Mouse (Mus musculus): ENCODE data around the gene Ifnar2. TPM values are rescaled to one million over a fixed set of nuclear protein-coding genes. Genes with fewer than 3 reads are reported as not detected.

Ifnar2 gene
- 28.6 and 29.0 TPM in 2 replicates for polyA plus RNA-seq (2016; fragmentation: Nextera tagmentation; extraction: Ambion mirVana)

DNA sequence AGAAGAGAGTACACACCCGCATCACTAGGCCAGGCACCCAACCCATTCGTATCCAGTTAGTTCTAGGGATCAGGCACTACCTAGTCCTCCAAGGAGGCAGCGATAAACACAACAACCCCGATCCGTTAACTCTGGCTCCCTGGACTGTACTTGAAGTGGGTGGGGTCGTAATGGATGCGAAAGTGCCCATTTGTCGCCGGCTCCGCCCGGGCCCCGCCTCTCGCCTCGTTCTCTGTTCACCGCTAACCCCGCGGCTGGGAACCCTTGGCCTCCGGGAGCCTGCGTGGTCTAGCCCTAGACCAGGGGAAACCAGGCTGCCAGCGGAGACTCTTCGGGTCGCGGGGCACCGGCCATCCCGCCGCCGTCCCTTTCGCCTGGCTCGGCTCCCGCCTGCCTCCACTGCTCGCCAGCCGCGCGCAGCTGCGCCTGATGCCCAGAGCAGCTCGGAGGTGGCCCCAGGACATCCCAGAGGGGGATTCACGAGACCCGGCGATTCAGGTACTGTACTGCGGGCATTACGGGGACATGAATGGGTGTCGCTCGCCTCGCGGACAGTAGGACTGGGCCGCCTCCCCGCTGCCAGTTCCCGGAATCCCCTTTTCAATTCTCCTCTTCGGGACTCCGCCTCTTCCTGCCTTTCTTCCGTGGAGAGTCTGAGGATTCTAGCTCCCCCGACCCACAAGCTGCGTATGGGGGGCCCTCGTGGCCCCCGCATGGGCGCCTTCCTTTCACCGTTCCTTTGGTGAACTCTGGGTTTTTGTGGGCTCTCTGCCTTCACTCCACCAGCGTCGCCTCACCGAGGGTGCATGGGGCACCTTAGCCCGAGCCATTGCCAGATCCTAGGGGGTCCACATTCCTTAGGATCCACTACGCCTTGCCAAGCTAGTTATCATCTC is at the start of gene Ifnar2:
Gene Ifnar2, plus strand, starts transcription at position 207 of the 896 bp plus-strand sequence.
- Histone ChIP-seq H3K27ac (peak within 1 kb of the TSS; percentile 96), H3K4me3 (peak within 1 kb of the TSS; percentile 95), H3K4me1 (peaks cover 38% of the 10 kb centered on the region), H3K27me3 (ENCODE audit: poor library complexity, severe bottlenecking) (no peaks in the 10 kb centered on the region), H3K9me3 (no peaks in the 10 kb centered on the region), H3K36me3 (replicated peaks) (peaks cover 24% of the 10 kb centered on the region)
- under 1% methylated on average over 62 of the region's 62 CpGs for WGBS
- DNase-seq (ENCODE audit: extremely low spot score, low spot score), result peak; percentile 77

- Histone ChIP-seq H3K36me3 (replicated peaks) (no peaks in the 10 kb centered on the region), H3K9me3 (no peaks in the 10 kb centered on the region), H3K27me3 (ENCODE audit: poor library complexity, severe bottlenecking) (peaks cover 78% of the 10 kb centered on the region), H3K27ac (no peak overlapping the region), H3K4me1 (peaks cover 16% of the 10 kb centered on the region), H3K4me3 (no peak overlapping the region)
- 69% methylated on average over 7 of the region's 7 CpGs for WGBS
- no peak for DNase-seq (ENCODE audit: extremely low spot score, low spot score)
Observed at GRCm38 (mm10) chr16:91327605-91328004, 45.0 kb upstream of the Ifnar2 start.

DNA sequence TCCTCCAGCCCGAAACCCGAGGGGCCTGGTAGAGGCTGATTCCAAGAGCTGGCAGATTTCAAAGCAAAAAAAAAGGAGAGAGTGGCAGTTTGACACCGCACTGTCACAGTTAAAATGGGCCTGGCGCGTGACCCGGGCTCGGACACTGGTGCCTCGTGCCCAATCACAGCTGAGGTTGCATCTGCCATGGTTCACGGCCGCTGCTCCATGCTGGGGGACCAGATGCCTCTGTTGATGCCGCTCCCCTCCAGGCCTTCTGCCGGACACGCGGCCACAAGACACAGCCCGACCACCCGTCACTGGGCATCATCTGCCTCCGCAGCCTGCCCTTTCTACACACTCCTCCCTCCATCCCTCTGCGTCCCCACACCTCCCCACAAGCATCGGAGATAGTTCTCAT is 43.7 kb upstream of the Ifnar2 start:
- WGBS, result 88% methylated on average over 19 of the region's 19 CpGs
- Histone ChIP-seq H3K27ac (no peak overlapping the region), H3K27me3 (ENCODE audit: poor library complexity, severe bottlenecking) (peaks cover 75% of the 10 kb centered on the region), H3K36me3 (replicated peaks) (no peaks in the 10 kb centered on the region), H3K4me3 (no peak overlapping the region), H3K9me3 (no peaks in the 10 kb centered on the region), H3K4me1 (peaks cover 27% of the 10 kb centered on the region)
- DNase-seq (ENCODE audit: extremely low spot score, low spot score), result no peak

DNA sequence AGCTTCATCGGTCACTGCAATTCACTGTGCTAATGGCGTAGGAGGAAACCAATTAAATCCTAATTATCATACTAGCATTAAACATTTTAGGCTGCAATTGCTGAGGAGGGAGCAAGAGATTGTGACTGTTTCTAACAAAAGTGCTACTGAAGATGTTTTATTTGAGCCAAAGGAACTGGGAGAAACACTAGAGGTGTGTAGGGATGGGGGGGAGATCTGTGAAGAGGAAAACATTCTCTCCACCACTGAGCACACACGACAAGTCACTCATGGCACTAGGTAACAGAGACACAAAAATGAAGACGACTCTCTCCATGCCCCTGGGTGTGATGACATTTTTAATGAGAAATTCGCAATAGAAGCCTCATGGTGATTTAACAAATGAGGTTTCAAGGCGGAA is 42.1 kb upstream of the Ifnar2 start:
- WGBS, result 84% methylated on average over 6 of the region's 6 CpGs
- no peak for DNase-seq (ENCODE audit: extremely low spot score, low spot score)
- Histone ChIP-seq H3K27ac (no peak overlapping the region), H3K36me3 (replicated peaks) (no peaks in the 10 kb centered on the region), H3K4me1 (peaks cover 39% of the 10 kb centered on the region), H3K27me3 (ENCODE audit: poor library complexity, severe bottlenecking) (peaks cover 63% of the 10 kb centered on the region), H3K4me3 (no peak overlapping the region), H3K9me3 (no peaks in the 10 kb centered on the region)

GRCm38 (mm10) chr16:91331153-91331552 is 41.4 kb upstream of the Ifnar2 start:
- no peak for DNase-seq (ENCODE audit: extremely low spot score, low spot score)
- no peak overlapping the region for H3K4me3 ChIP-seq
- H3K36me3 ChIP-seq (replicated peaks), result no peaks in the 10 kb centered on the region
- H3K9me3 ChIP-seq, result no peaks in the 10 kb centered on the region
- WGBS, result 46% methylated on average over 5 of the region's 5 CpGs
- peaks cover 65% of the 10 kb centered on the region for H3K27me3 ChIP-seq (ENCODE audit: poor library complexity, severe bottlenecking)
- H3K27ac ChIP-seq, result no peak overlapping the region
- H3K4me1 ChIP-seq, result peaks cover 39% of the 10 kb centered on the region

- DNase-seq (ENCODE audit: extremely low spot score, low spot score), result no peak
Observed at GRCm38 (mm10) chr16:91332880-91333279, 39.7 kb upstream of the Ifnar2 start.

DNA sequence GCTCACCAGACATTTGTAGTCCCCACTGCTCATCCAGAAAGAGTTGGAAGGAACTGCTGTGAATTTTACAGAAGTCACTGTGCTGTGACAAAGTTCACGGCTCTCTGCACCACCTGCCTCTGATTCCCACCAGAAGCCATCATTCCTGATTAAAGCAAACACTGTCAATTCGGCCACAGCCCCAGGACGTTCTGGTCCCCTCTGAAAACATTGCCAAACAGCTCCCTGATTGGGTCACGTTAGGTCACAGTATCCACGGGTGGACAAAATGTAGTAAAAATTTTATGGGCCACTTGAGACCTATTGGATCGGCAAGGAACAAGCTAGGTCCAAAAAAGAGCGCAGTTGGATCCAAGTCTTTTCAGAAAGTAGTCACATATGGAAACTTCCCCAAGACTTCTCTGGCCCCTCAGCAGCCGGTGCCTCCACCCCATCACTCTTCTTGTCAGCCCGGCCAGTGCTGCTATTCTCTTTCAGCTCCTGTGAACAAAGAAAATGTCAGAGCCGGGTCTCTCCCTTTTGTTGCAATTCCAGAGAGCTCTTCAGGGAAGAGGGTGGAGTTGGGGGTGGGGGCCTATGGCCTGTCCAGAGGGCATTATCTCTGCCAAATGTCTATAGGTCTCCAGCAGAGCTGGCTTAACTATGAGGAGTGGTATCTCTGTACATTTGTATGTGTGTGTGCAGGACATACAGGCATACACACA is 38.2 kb upstream of the Ifnar2 start:
- Histone ChIP-seq H3K9me3 (no peaks in the 10 kb centered on the region; the same call in 1 of the 2 replicates), H3K4me1 (peaks cover 32% of the 10 kb centered on the region), H3K4me3 (peak overlapping the region; percentile 2; the same call in 1 of the 2 replicates), H3K27ac (peak overlapping the region; percentile 74), H3K36me3 (replicated peaks) (no peaks in the 10 kb centered on the region), H3K27me3 (ENCODE audit: poor library complexity, severe bottlenecking) (peaks cover 48% of the 10 kb centered on the region)
- WGBS, result 22% methylated on average over 10 of the region's 10 CpGs
- DNase-seq (ENCODE audit: extremely low spot score, low spot score), result peak; percentile 39

More at GRCm38 (mm10) chr16:91332880-91333279, 39.7 kb upstream of the Ifnar2 start:
- Histone ChIP-seq H3K9me3 (no peaks in the 10 kb centered on the region), H3K36me3 (replicated peaks) (no peaks in the 10 kb centered on the region), H3K4me1 (peaks cover 39% of the 10 kb centered on the region), H3K4me3 (no peak overlapping the region), H3K27ac (no peak overlapping the region), H3K27me3 (ENCODE audit: poor library complexity, severe bottlenecking) (peaks cover 63% of the 10 kb centered on the region)
- 64% methylated on average over 7 of the region's 7 CpGs for WGBS

DNA sequence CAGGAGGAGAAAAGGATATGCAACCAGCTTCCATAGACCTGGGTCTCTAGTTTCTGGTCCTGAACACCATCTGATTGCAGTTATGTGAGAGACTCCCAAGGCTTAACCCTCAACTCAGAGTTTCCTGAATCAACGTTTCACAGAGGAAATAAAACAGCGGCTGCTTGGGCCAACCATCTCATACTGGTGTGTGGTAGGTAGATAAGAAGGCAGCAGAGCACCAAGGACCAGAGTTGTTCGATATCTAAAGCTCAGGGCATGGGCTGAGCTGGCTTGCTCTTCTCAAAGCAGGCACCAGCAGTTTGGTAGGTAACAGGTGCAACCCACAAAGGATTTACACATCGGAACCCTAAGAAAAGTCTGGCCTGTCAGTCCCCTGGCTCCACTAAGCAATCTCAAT is 35.8 kb upstream of the Ifnar2 start:
- peak overlapping the region; percentile 72; the same call in 1 of the 2 replicates for H3K27ac ChIP-seq
- peaks cover 42% of the 10 kb centered on the region for H3K27me3 ChIP-seq (ENCODE audit: poor library complexity, severe bottlenecking)
- H3K4me1 ChIP-seq, result peaks cover 32% of the 10 kb centered on the region
- H3K4me3 ChIP-seq, result no peak overlapping the region
- 90% methylated on average over 4 of the region's 4 CpGs for WGBS
- no peak for DNase-seq (ENCODE audit: extremely low spot score, low spot score)
- H3K9me3 ChIP-seq, result no peaks in the 10 kb centered on the region; the same call in 1 of the 2 replicates
- no peaks in the 10 kb centered on the region for H3K36me3 ChIP-seq (replicated peaks)

GRCm38 (mm10) chr16:91337480-91337879 is 35.1 kb upstream of the Ifnar2 start:
- H3K36me3 ChIP-seq (replicated peaks), result no peaks in the 10 kb centered on the region
- peaks cover 37% of the 10 kb centered on the region for H3K27me3 ChIP-seq (ENCODE audit: poor library complexity, severe bottlenecking)
- H3K4me1 ChIP-seq, result peaks cover 32% of the 10 kb centered on the region
- no peak overlapping the region for H3K4me3 ChIP-seq
- WGBS, result 51% methylated on average over 5 of the region's 5 CpGs
- peak overlapping the region; percentile 72 for H3K27ac ChIP-seq
- no peak for DNase-seq (ENCODE audit: extremely low spot score, low spot score)
- no peaks in the 10 kb centered on the region; the same call in 1 of the 2 replicates for H3K9me3 ChIP-seq

DNA sequence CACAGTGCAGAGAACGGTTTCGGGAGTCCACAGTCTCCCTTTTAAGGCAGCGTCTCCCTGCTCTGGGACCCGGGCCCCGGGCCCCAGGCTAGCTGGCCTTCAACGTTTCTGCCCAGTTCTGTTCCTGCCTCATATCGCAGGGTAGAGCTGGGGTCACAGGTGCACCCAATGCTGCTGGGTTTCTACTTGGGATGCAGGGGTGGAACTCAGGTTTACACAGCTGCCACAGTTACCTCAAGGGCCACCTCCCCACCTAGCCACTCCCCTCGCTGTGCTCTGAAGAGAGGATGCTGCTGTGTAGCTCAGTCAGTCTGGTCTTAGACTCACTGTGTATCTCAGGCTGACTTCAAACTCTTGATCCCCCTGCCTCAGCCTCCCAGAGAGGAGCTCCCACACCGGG is 26.1 kb upstream of the Ifnar2 start:
- WGBS, result 80% methylated on average over 9 of the region's 9 CpGs
- H3K9me3 ChIP-seq, result no peaks in the 10 kb centered on the region
- no peak overlapping the region for H3K27ac ChIP-seq
- H3K4me1 ChIP-seq, result peaks cover 23% of the 10 kb centered on the region
- DNase-seq (ENCODE audit: extremely low spot score, low spot score), result no peak
- H3K36me3 ChIP-seq (replicated peaks), result no peaks in the 10 kb centered on the region
- peaks cover 66% of the 10 kb centered on the region for H3K27me3 ChIP-seq (ENCODE audit: poor library complexity, severe bottlenecking)
- H3K4me3 ChIP-seq, result no peak overlapping the region

GRCm38 (mm10) chr16:91347491-91348263 is 24.9 kb upstream of the Ifnar2 start:
- no peak overlapping the region for H3K4me3 ChIP-seq
- H3K9me3 ChIP-seq, result no peaks in the 10 kb centered on the region
- 77% methylated on average over 20 of the region's 20 CpGs for WGBS
- peaks cover 25% of the 10 kb centered on the region for H3K4me1 ChIP-seq
- H3K27me3 ChIP-seq (ENCODE audit: poor library complexity, severe bottlenecking), result peaks cover 76% of the 10 kb centered on the region
- DNase-seq (ENCODE audit: extremely low spot score, low spot score), result no peak
- H3K36me3 ChIP-seq (replicated peaks), result no peaks in the 10 kb centered on the region
- no peak overlapping the region for H3K27ac ChIP-seq

- Histone ChIP-seq H3K27ac (peak overlapping the region; percentile 26; the same call in 1 of the 2 replicates), H3K36me3 (replicated peaks) (no peaks in the 10 kb centered on the region), H3K4me3 (no peak overlapping the region), H3K27me3 (ENCODE audit: poor library complexity, severe bottlenecking) (peaks cover 81% of the 10 kb centered on the region), H3K9me3 (no peaks in the 10 kb centered on the region), H3K4me1 (peaks cover 25% of the 10 kb centered on the region)
- WGBS, result 76% methylated on average over 14 of the region's 14 CpGs
- DNase-seq (ENCODE audit: extremely low spot score, low spot score), result no peak
Observed at GRCm38 (mm10) chr16:91348264-91348565, 24.4 kb upstream of the Ifnar2 start.

Measured in forebrain, embryonic 10.5 days (tissue).